In genomic region chr9:121916102-121916501, GRCm38 (mm10) we compare ENCODE assay signal across 23 mouse cellular contexts. TPM values are rescaled to one million over a fixed set of nuclear protein-coding genes. Genes with fewer than 3 reads are reported as not detected.
DNase-seq lines count a peak whose midpoint lies in the region; ATAC-seq lines count a peak whose summit lies in the region.
"Had no signal": no experiment of that assay in that cellular context is flagged by ENCODE, and none has a peak within 500 bp of the region (broad histone marks: within the 10 kb centered on the region; RNA-seq: fewer than 3 reads in every experiment).

TSS of gene Cyp8b1 (minus strand) at chr9:121916305.

- peak; percentile 79 to 89 for DNase-seq in adrenal gland, adult (ENCODE audit: inconsistent age in 2 of 2, low spot score in 1 of 2)
- DNase-seq in adrenal gland, postnatal 4 days (ENCODE audit: low spot score in 2 of 2), result no peak
- no peak for DNase-seq in liver
- peak; percentile 17 to 46 for DNase-seq in kidney, postnatal 25 days
- DNase-seq in hindbrain, embryonic 14.5 days (ENCODE audit: low spot score), result no peak
- no peak for DNase-seq in hindbrain, embryonic 10.5 days (ENCODE audit: low spot score)
- no peak for DNase-seq in frontal cortex, adult 2 months (ENCODE audit: extremely low spot score in 1 of 2, low spot score in 1 of 2)
- DNase-seq: cerebellum, postnatal 10 days; gastrocnemius, postnatal 10 days; heart, adult 18-20 months; layer of hippocampus, postnatal 36 days; right cerebral cortex, postnatal 14 days; thymus, postnatal 25 days had no signal

- H3K27me3 ChIP-seq in liver, embryonic 15.5 days, result no peaks in the 10 kb centered on the region
- H3K27me3 ChIP-seq in hindbrain, embryonic 14.5 days (ENCODE audit: control insufficient read depth, insufficient read depth, low read length), result no peaks in the 10 kb centered on the region
- no peaks in the 10 kb centered on the region for H3K27me3 ChIP-seq in hindbrain, embryonic 10.5 days (ENCODE audit: insufficient read depth, poor library complexity, severe bottlenecking)
- H3K27me3 ChIP-seq: heart, embryonic 15.5 days; hindbrain, embryonic 12.5 days; neural tube, embryonic 12.5 days had no signal

- H3K27ac ChIP-seq in liver, embryonic 15.5 days (replicated peaks), result no peak within 1 kb of the TSS; the same call in 1 of the 2 replicates
- no peak within 1 kb of the TSS for H3K27ac ChIP-seq in hindbrain, embryonic 14.5 days
- H3K27ac ChIP-seq in hindbrain, embryonic 10.5 days, result no peak within 1 kb of the TSS
- H3K27ac ChIP-seq: forebrain, embryonic 10.5 days; heart, embryonic 15.5 days; hindbrain, embryonic 12.5 days; liver, embryonic 14.5 days; neural tube, embryonic 12.5 days had no signal

- no peak within 1 kb of the TSS for H3K4me3 ChIP-seq in liver, embryonic 15.5 days (replicated peaks)
- H3K4me3 ChIP-seq in hindbrain, embryonic 14.5 days (replicated peaks; ENCODE audit: low read length), result no peak within 1 kb of the TSS
- H3K4me3 ChIP-seq in hindbrain, embryonic 10.5 days, result no peak within 1 kb of the TSS
- H3K4me3 ChIP-seq: forebrain, embryonic 10.5 days; heart, embryonic 15.5 days; hindbrain, embryonic 12.5 days; neural tube, embryonic 12.5 days had no signal

- H3K4me1 ChIP-seq in liver, embryonic 15.5 days (replicated peaks), result peaks cover 13% of the 10 kb centered on the region
- H3K4me1 ChIP-seq in hindbrain, embryonic 14.5 days (replicated peaks; ENCODE audit: control insufficient read depth, insufficient read depth, low read length), result no peaks in the 10 kb centered on the region
- 0 out of 2 replicates have a peak, but pooled peaks cover 3% of the 10 kb centered on the region for H3K4me1 ChIP-seq in hindbrain, embryonic 10.5 days (replicated peaks)
- H3K4me1 ChIP-seq: forebrain, embryonic 10.5 days; hindbrain, embryonic 12.5 days; neural tube, embryonic 12.5 days had no signal

- WGBS in liver, embryonic 15.5 days (ENCODE audit: insufficient replicate concordance), result 58% methylated on average over 8 of the region's 8 CpGs
- WGBS in hindbrain, embryonic 14.5 days, result 88% methylated on average over 8 of the region's 8 CpGs
- WGBS in hindbrain, embryonic 10.5 days, result 84% methylated on average over 8 of the region's 8 CpGs

- ATAC-seq in liver, embryonic 15.5 days (ENCODE audit: insufficient read depth), result peak; percentile 53; the same call in 1 of the 2 replicates
- ATAC-seq in hindbrain, embryonic 14.5 days (ENCODE audit: low FRiP score), result no peak

- no peak within 1 kb of the TSS for H3K9ac ChIP-seq in liver, embryonic 15.5 days
- H3K9ac ChIP-seq in hindbrain, embryonic 14.5 days, result no peak within 1 kb of the TSS
- H3K9ac ChIP-seq: heart, embryonic 15.5 days; hindbrain, embryonic 12.5 days; liver, embryonic 14.5 days; neural tube, embryonic 12.5 days had no signal

- H3K9me3 ChIP-seq in liver, embryonic 15.5 days (replicated peaks), result no peaks in the 10 kb centered on the region
- no peaks in the 10 kb centered on the region for H3K9me3 ChIP-seq in hindbrain, embryonic 14.5 days (ENCODE audit: control insufficient read depth, low read length)
- H3K9me3 ChIP-seq in hindbrain, embryonic 10.5 days, result no peaks in the 10 kb centered on the region
- H3K9me3 ChIP-seq: forebrain, embryonic 10.5 days; heart, embryonic 15.5 days; hindbrain, embryonic 12.5 days; neural tube, embryonic 12.5 days had no signal

- no peaks in the 10 kb centered on the region for H3K36me3 ChIP-seq in liver, embryonic 15.5 days (replicated peaks)
- H3K36me3 ChIP-seq in hindbrain, embryonic 14.5 days (replicated peaks; ENCODE audit: control insufficient read depth, insufficient read depth), result no peaks in the 10 kb centered on the region
- no peaks in the 10 kb centered on the region for H3K36me3 ChIP-seq in hindbrain, embryonic 10.5 days
- H3K36me3 ChIP-seq: forebrain, embryonic 10.5 days; heart, embryonic 15.5 days; hindbrain, embryonic 12.5 days; neural tube, embryonic 12.5 days had no signal

- H3K4me2 ChIP-seq in liver, embryonic 15.5 days, result no peak within 1 kb of the TSS
- no peak within 1 kb of the TSS for H3K4me2 ChIP-seq in hindbrain, embryonic 14.5 days (replicated peaks)
- H3K4me2 ChIP-seq: heart, embryonic 15.5 days; hindbrain, embryonic 12.5 days; neural tube, embryonic 12.5 days had no signal

RNA-seq across cellular contexts. Expression of gene Cyp8b1, which starts in this region (rescaled TPM):
- total RNA-seq in adrenal gland, postnatal 4 days (2021), result 10 to 100 TPM in 1 of 2 experiments, under 1 TPM in 1; 0.92 to 12.2 TPM
- 4.4 and 9.5 TPM in 2 replicates for polyA plus RNA-seq in liver, embryonic 15.5 days (2015; fragmentation: Nextera tagmentation; extraction: Ambion mirVana)
- polyA plus RNA-seq in hindbrain, embryonic 14.5 days (2014; fragmentation: Nextera tagmentation; extraction: Ambion mirVana), result not detected in 2 replicates
- polyA plus RNA-seq in hindbrain, embryonic 10.5 days (2016; fragmentation: Nextera tagmentation; extraction: Ambion mirVana), result not detected in 2 replicates
- polyA plus RNA-seq in frontal cortex, adult 2 months (2012; rRNA removed), result not detected in 2 replicates
- total RNA-seq: gastrocnemius, postnatal 10 days; heart, adult 18-20 months; layer of hippocampus, postnatal 36 days; left cerebral cortex, postnatal 36 days; MEL; monocyte, adult 5-6 weeks had no signal
- polyA plus RNA-seq: forebrain, embryonic 10.5 days; heart, embryonic 15.5 days; hindbrain, embryonic 12.5 days; neural tube, embryonic 12.5 days; testis, adult 2 months had no signal

Comparison
In these comparisons a context has a peak if more than half of its experiments do, and no peak if none do; other contexts are left out.
1. DNase-seq: peak in adrenal gland, adult (2 of 2) and kidney, postnatal 25 days (2 of 2); none in adrenal gland, postnatal 4 days (0 of 2), liver (single experiment), hindbrain, embryonic 14.5 days (single experiment), hindbrain, embryonic 10.5 days (single experiment) and frontal cortex, adult 2 months (0 of 2).